Comparison of ENCODE assay signal across 9 mouse cellular contexts in genomic region chr11:4745969-4746368, GRCm38 (mm10). TPM values are rescaled to one million over a fixed set of nuclear protein-coding genes. Genes with fewer than 3 reads are reported as not detected.
DNase-seq lines count a peak whose midpoint lies in the region; ATAC-seq lines count a peak whose summit lies in the region.
"Had no signal": no experiment of that assay in that cellular context is flagged by ENCODE, and none has a peak within 500 bp of the region (broad histone marks: within the 10 kb centered on the region; RNA-seq: fewer than 3 reads in every experiment).

No protein-coding gene starts in this region.

- H3K9ac ChIP-seq in lung, embryonic 15.5 days, result no peak overlapping the region
- peak overlapping the region; percentile 68 for H3K9ac ChIP-seq in forebrain, embryonic 13.5 days
- H3K9ac ChIP-seq in liver, embryonic 12.5 days, result no peak overlapping the region
- no peak overlapping the region for H3K9ac ChIP-seq in stomach, embryonic 14.5 days (replicated peaks; ENCODE audit: low read depth, low read length)

- no peak overlapping the region for H3K27ac ChIP-seq in lung, embryonic 15.5 days
- no peak overlapping the region for H3K27ac ChIP-seq in forebrain, embryonic 13.5 days
- no peak overlapping the region for H3K27ac ChIP-seq in liver, embryonic 12.5 days
- H3K27ac ChIP-seq in stomach, embryonic 14.5 days (ENCODE audit: low read length), result no peak overlapping the region

- WGBS in lung, embryonic 15.5 days, result under 1% methylated on average over 31 of the region's 39 CpGs
- WGBS in forebrain, embryonic 13.5 days, result under 1% methylated on average over 23 of the region's 39 CpGs
- WGBS in liver, embryonic 12.5 days (ENCODE audit: insufficient replicate concordance), result 3% methylated on average over 29 of the region's 39 CpGs
- under 1% methylated on average over 33 of the region's 39 CpGs for WGBS in stomach, embryonic 14.5 days

- H3K27me3 ChIP-seq in lung, embryonic 15.5 days, result peaks cover 92% of the 10 kb centered on the region
- peaks cover 89% of the 10 kb centered on the region for H3K27me3 ChIP-seq in forebrain, embryonic 13.5 days
- H3K27me3 ChIP-seq in liver, embryonic 12.5 days (replicated peaks), result peaks cover 97% of the 10 kb centered on the region
- peaks cover 62% of the 10 kb centered on the region for H3K27me3 ChIP-seq in stomach, embryonic 14.5 days (ENCODE audit: control insufficient read depth, insufficient read depth, low read length)

- H3K4me1 ChIP-seq in lung, embryonic 15.5 days, result peaks cover 15% of the 10 kb centered on the region
- H3K4me1 ChIP-seq in forebrain, embryonic 13.5 days, result peaks cover 24% of the 10 kb centered on the region
- peaks cover 15% of the 10 kb centered on the region for H3K4me1 ChIP-seq in liver, embryonic 12.5 days
- peaks cover 12% of the 10 kb centered on the region for H3K4me1 ChIP-seq in stomach, embryonic 14.5 days (ENCODE audit: control insufficient read depth, insufficient read depth, low read length)

- no peaks in the 10 kb centered on the region for H3K36me3 ChIP-seq in lung, embryonic 15.5 days
- no peaks in the 10 kb centered on the region for H3K36me3 ChIP-seq in forebrain, embryonic 13.5 days (ENCODE audit: poor library complexity, severe bottlenecking)
- H3K36me3 ChIP-seq in liver, embryonic 12.5 days, result no peaks in the 10 kb centered on the region
- H3K36me3 ChIP-seq in stomach, embryonic 14.5 days (ENCODE audit: control insufficient read depth, insufficient read depth, low read length), result no peaks in the 10 kb centered on the region

- H3K9me3 ChIP-seq in lung, embryonic 15.5 days, result no peaks in the 10 kb centered on the region
- no peaks in the 10 kb centered on the region for H3K9me3 ChIP-seq in forebrain, embryonic 13.5 days (replicated peaks)
- H3K9me3 ChIP-seq in liver, embryonic 12.5 days (replicated peaks), result no peaks in the 10 kb centered on the region
- H3K9me3 ChIP-seq in stomach, embryonic 14.5 days (ENCODE audit: control insufficient read depth, low read depth, low read length), result no peaks in the 10 kb centered on the region

- ATAC-seq in lung, embryonic 15.5 days (ENCODE audit: borderline replicate concordance, extremely low read depth, low FRiP score, low TSS enrichment), result no peak
- no peak for ATAC-seq in forebrain, embryonic 13.5 days
- no peak for ATAC-seq in liver, embryonic 12.5 days
- no peak for ATAC-seq in stomach, embryonic 14.5 days (ENCODE audit: insufficient number of reproducible peaks, insufficient read depth, low FRiP score, low read depth)

- H3K4me2 ChIP-seq in lung, embryonic 15.5 days, result peak overlapping the region; percentile 90
- peak overlapping the region; percentile 97 for H3K4me2 ChIP-seq in forebrain, embryonic 13.5 days
- H3K4me2 ChIP-seq in liver, embryonic 12.5 days, result peak overlapping the region; percentile 68
- H3K4me2 ChIP-seq in stomach, embryonic 14.5 days (replicated peaks; ENCODE audit: low read depth, low read length), result peak overlapping the region; percentile 96

- H3K4me3 ChIP-seq in lung, embryonic 15.5 days, result peak overlapping the region; percentile 45
- H3K4me3 ChIP-seq in forebrain, embryonic 13.5 days, result peak overlapping the region; percentile 58
- H3K4me3 ChIP-seq in liver, embryonic 12.5 days, result peak overlapping the region; percentile 45
- peak overlapping the region; percentile 39 for H3K4me3 ChIP-seq in stomach, embryonic 14.5 days (ENCODE audit: low read depth, low read length)

- DNase-seq in lung, postnatal 14 days, result no peak
- DNase-seq in cerebellum, adult 9-11 months, result no peak
- no peak for DNase-seq in spleen, postnatal 10 days (ENCODE audit: low spot score in 2 of 2)
- DNase-seq in testis, postnatal 10 days (ENCODE audit: low spot score), result no peak

RNA-seq across cellular contexts. Expression of gene Cabp7, which starts 0.6 kb away (rescaled TPM):
- 0.09 TPM in 1 of 2 replicates, not detected in the other for polyA plus RNA-seq in lung, embryonic 15.5 days (2015; fragmentation: Nextera tagmentation; extraction: Ambion mirVana)
- 0.59 and 0.87 TPM in 2 replicates for polyA plus RNA-seq in forebrain, embryonic 13.5 days (2015; fragmentation: Nextera tagmentation; extraction: Ambion mirVana)
- polyA plus RNA-seq in liver, embryonic 12.5 days (2016; fragmentation: Nextera tagmentation; extraction: Ambion mirVana), result 0.05 and 0.06 TPM in 2 replicates
- polyA plus RNA-seq in stomach, embryonic 14.5 days (2014; fragmentation: Nextera tagmentation; extraction: Ambion mirVana), result 0.16 and 0.34 TPM in 2 replicates
- polyA plus RNA-seq: liver, adult 2 months had no signal

RNA-seq across cellular contexts. Expression of gene Zmat5, which starts 41.5 kb away (rescaled TPM):
- 70.8 and 81.4 TPM in 2 replicates for polyA plus RNA-seq in lung, embryonic 15.5 days (2015; fragmentation: Nextera tagmentation; extraction: Ambion mirVana)
- 83.1 and 84.4 TPM in 2 replicates for polyA plus RNA-seq in forebrain, embryonic 13.5 days (2015; fragmentation: Nextera tagmentation; extraction: Ambion mirVana)
- polyA plus RNA-seq in liver, embryonic 12.5 days (2016; fragmentation: Nextera tagmentation; extraction: Ambion mirVana), result 33.4 and 33.8 TPM in 2 replicates
- polyA plus RNA-seq in stomach, embryonic 14.5 days (2014; fragmentation: Nextera tagmentation; extraction: Ambion mirVana), result 67.3 and 68.4 TPM in 2 replicates

RNA-seq across cellular contexts. Expression of gene Uqcr10, which starts 41.8 kb away (rescaled TPM):
- 763 and 796 TPM in 2 replicates for polyA plus RNA-seq in lung, embryonic 15.5 days (2015; fragmentation: Nextera tagmentation; extraction: Ambion mirVana)
- 599 and 621 TPM in 2 replicates for polyA plus RNA-seq in forebrain, embryonic 13.5 days (2015; fragmentation: Nextera tagmentation; extraction: Ambion mirVana)
- 698 and 713 TPM in 2 replicates for polyA plus RNA-seq in liver, embryonic 12.5 days (2016; fragmentation: Nextera tagmentation; extraction: Ambion mirVana)
- polyA plus RNA-seq in stomach, embryonic 14.5 days (2014; fragmentation: Nextera tagmentation; extraction: Ambion mirVana), result 851 and 942 TPM in 2 replicates
